Mouse (Mus musculus) neural tube, embryonic 12.5 days (tissue): ENCODE data around the gene Ugt8a. TPM values are rescaled to one million over a fixed set of nuclear protein-coding genes. Genes with fewer than 3 reads are reported as not detected.

Experiments
- ATAC-seq: fragments of 200-750 bp; cut with Nextera tagmentation; 2 replicates; pipeline ENCODE4 v1.8.0; 2017; ENCODE audit warnings: low read depth, mild to moderate bottlenecking, moderate TSS enrichment, moderate library complexity; ENCODE audit not compliant: low FRiP score
- H3K27ac ChIP-seq: fragments of 300-500 bp; sonication (generic); 2 replicates; pipeline ENCODE4 v1.5.1; 2016
- H3K27me3 ChIP-seq: fragments of 300-500 bp; sonication (generic); replicated peaks from 2 replicates; pipeline ENCODE4 v1.6.1; 2016; ENCODE audit warnings: mild to moderate bottlenecking
- H3K36me3 ChIP-seq: fragments of 300-500 bp; sonication (generic); 2 replicates; pipeline ENCODE4 v1.6.1; 2016; ENCODE audit warnings: mild to moderate bottlenecking
- H3K4me1 ChIP-seq: fragments of 300-500 bp; sonication (generic); 2 replicates; pipeline ENCODE4 v1.6.1; 2016
- H3K4me2 ChIP-seq: fragments of 300-500 bp; sonication (generic); replicated peaks from 2 replicates; pipeline ENCODE4 v1.6.1; 2016; ENCODE audit warnings: mild to moderate bottlenecking
- H3K4me3 ChIP-seq: fragments of 300-500 bp; sonication (generic); 2 replicates; pipeline ENCODE4 v1.5.1; 2016
- H3K9ac ChIP-seq: fragments of 300-500 bp; sonication (generic); 2 replicates; pipeline ENCODE4 v1.6.1; 2016; ENCODE audit warnings: mild to moderate bottlenecking
- H3K9me3 ChIP-seq: fragments of 300-500 bp; sonication (generic); 2 replicates; pipeline ENCODE4 v1.6.1; 2016; ENCODE audit warnings: mild to moderate bottlenecking
- WGBS: fragments of 180-500 bp; shearing (Covaris S2); methylation state at CpG from one replicate; pipeline ENCODE4 v1.1.7; 2016; 5-methylcytosine and 5-hydroxymethylcytosine counted together
- polyA plus RNA-seq: library from polyadenylated mRNA; unstranded; fragments of >200 nt; fragmentation: Nextera tagmentation; extraction: Ambion mirVana; gene quantifications from 2 replicates; pipeline ENCODE4 v1.2.1, GENCODE M21; 2016

The Ugt8a gene
- polyA plus RNA-seq, result 3.7 and 4.1 TPM in 2 replicates

DNA sequence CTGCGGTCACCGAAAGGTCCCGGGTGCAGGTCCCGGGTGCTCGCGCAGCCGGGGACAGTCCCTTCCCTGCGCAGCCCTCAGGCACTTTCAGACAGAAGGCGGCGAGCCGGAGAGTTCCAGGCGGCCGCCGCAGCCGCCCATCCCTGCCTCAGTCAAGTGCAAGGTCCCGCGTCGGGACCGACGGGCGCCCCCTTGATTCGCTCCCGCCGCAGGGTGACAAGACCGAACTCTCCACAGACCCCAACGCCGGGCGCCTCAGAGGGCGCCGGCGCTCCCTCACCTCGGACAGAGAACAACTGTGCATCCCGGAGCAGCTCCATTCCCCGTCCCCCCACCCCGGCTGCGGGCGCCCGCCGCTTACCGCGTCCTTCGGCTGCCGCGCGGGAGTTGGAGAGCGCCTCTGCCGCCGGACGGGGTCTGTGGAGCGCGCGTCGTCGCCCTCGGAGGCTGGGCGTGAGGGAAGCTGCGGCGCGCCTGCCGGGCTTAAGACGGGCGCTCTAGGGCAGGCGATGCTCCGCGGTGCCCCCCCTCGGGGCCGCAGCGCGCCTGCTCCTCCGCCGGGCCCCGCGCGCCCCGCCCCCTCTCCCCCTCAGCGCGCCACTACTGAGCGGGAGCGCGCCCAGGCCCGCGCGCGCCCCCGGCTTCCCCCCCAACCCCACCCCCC lies at the start of gene Ugt8a:
Ugt8a (minus strand) TSS at position 528 of the 664 bp plus-strand sequence.
- Histone ChIP-seq H3K4me2 (peak within 1 kb of the TSS; percentile 93), H3K27ac (no peak within 1 kb of the TSS), H3K9ac (peak within 1 kb of the TSS; percentile 62), H3K4me3 (peak within 1 kb of the TSS; percentile 69), H3K4me1 (peaks cover 8% of the 10 kb centered on the region; the same call in 1 of the 2 replicates), H3K27me3 (0 out of 2 replicates have a peak, but pooled peaks cover 4% of the 10 kb centered on the region), H3K36me3 (no peaks in the 10 kb centered on the region), H3K9me3 (no peaks in the 10 kb centered on the region)
- under 1% methylated on average over 84 of the region's 85 CpGs for WGBS
- ATAC-seq, result peak; percentile 95

DNA sequence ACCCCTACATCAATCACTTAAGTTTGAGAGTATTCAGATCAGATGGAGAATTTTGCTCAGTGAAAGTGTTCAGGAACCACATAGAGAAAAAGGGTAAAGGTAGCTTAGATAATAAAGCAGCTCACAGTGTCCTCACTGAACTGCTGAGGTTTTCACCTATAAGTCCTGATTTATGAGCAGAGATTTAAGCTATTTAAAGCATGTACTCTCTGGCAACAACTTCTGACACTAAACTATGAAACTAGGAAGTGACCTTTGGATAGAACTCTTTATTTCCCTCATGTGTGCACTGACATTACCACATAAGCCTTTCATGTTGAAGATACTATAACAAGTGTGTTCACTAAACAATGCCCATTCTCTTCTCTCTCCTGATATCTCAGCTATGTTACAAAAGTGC lies 48.2 kb upstream of the Ugt8a start:
- no peak for ATAC-seq
- Histone ChIP-seq H3K27me3 (no peaks in the 10 kb centered on the region), H3K9ac (no peak overlapping the region), H3K4me1 (no peaks in the 10 kb centered on the region), H3K36me3 (no peaks in the 10 kb centered on the region), H3K4me3 (no peak overlapping the region), H3K9me3 (no peaks in the 10 kb centered on the region), H3K27ac (no peak overlapping the region), H3K4me2 (no peak overlapping the region)

DNA sequence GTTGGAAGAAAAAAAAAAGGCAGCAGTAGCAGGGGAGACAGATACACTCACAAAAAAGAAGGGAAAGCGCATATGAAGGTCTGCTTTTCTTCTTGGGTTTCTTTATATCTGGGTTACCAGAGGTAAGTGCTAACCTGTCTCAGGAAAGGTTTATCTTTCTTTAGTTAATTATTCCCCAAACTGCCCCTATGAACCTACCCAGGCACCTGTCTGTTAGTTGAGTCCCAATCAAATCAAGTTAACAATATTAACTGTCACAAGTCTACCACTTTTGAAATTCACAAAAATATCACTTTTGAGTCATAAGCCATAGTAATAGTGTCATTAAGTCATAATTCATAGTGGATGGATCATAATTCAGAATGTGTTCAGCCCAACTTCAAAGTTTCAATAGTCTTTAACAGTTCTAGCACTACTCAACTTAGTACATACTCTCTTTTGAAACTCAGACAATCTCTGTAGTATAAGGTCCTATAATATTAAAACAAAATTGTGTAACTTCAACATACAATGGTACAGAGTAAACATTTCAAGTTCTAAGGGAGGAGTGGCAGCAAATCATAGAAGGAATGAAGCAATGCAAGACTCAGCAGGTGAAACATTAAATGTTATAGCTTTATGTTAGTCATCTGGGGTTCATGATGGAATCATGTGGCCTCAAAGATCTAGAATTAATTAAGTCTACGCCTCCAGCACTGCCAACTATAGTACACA lies 45.4 kb upstream of the Ugt8a start:
- no peak overlapping the region for H3K27ac ChIP-seq
- H3K9ac ChIP-seq, result no peak overlapping the region
- no peak overlapping the region for H3K4me3 ChIP-seq
- WGBS, result 89% methylated on average over 2 of the region's 2 CpGs
- no peaks in the 10 kb centered on the region for H3K27me3 ChIP-seq
- H3K4me2 ChIP-seq, result no peak overlapping the region
- H3K4me1 ChIP-seq, result no peaks in the 10 kb centered on the region
- no peaks in the 10 kb centered on the region for H3K9me3 ChIP-seq
- ATAC-seq, result no peak
- H3K36me3 ChIP-seq, result no peaks in the 10 kb centered on the region

DNA sequence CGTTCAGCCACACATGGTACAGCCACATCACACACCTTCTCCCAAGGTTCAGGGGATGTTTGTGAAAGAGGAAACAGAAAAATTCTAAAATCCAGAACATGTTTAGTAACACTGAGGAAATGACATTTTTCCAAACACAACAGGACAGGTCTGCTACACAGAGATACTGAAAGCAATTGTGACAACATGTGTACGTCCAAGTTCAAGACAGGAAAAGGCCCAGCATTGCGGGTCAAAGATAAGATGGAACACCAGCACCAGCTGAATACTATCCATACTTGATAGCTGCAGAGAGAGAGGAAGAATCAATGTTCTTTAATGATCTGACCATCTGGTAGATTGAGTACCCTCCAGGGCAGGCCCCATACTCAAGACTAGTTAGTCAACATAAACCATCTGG lies 41.1 kb upstream of the Ugt8a start:
- 87% methylated on average over 3 of the region's 3 CpGs for WGBS
- Histone ChIP-seq H3K4me2 (no peak overlapping the region), H3K4me1 (no peaks in the 10 kb centered on the region), H3K9ac (no peak overlapping the region), H3K27me3 (no peaks in the 10 kb centered on the region), H3K27ac (no peak overlapping the region), H3K4me3 (no peak overlapping the region), H3K9me3 (no peaks in the 10 kb centered on the region), H3K36me3 (no peaks in the 10 kb centered on the region)
- no peak for ATAC-seq

DNA sequence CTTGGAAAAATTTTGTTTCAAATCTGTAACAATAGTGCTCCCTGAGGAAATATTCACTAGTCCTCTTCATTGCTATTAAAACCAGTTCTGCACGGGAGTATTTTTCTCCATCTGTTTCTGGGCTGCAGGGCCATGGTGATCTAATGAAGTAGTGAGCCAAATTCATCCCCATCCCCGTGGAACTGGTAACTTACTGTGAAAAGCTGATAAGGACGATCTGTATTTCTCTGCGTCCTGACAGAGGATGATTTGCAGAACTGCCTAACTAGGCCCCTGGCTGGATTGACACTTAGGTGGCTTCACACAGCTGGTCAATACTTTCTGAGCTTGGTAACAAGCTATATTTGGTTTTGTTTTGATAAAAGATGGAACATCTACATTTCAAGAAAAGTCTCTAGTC lies 37.5 kb upstream of the Ugt8a start:
- WGBS, result 77% methylated on average over 4 of the region's 4 CpGs
- no peak for ATAC-seq

DNA sequence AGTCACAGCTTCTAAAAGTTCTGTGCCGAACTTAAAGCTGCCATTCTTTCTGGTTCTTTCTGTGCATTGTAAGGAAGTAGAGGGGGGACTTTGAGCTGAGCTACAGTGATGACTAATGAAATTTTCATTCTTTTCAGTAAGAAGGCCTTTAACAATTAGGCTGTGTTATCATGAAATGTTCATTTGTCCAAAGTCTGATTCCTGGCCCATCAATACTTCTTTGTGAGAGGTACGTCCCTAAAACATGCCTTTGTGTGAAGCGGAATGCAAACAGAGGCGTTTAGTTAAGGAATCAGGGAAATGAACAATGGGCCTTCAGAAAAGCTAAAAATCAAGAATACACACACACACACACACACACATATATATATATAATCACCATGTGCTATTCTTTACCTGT lies 31.0 kb upstream of the Ugt8a start:
- no peak overlapping the region for H3K4me3 ChIP-seq
- H3K4me2 ChIP-seq, result no peak overlapping the region
- H3K9me3 ChIP-seq, result no peaks in the 10 kb centered on the region
- H3K27me3 ChIP-seq, result no peaks in the 10 kb centered on the region
- no peak for ATAC-seq
- H3K27ac ChIP-seq, result no peak overlapping the region
- no peak overlapping the region for H3K9ac ChIP-seq
- no peaks in the 10 kb centered on the region for H3K36me3 ChIP-seq
- H3K4me1 ChIP-seq, result no peaks in the 10 kb centered on the region
- WGBS, result 60% methylated on average over 4 of the region's 4 CpGs

More for the DNA sequence above, 37.5 kb upstream of the Ugt8a start:
- no peak overlapping the region for H3K4me2 ChIP-seq
- H3K9me3 ChIP-seq, result no peaks in the 10 kb centered on the region
- no peaks in the 10 kb centered on the region for H3K4me1 ChIP-seq
- H3K27ac ChIP-seq, result no peak overlapping the region
- no peak overlapping the region for H3K4me3 ChIP-seq
- H3K36me3 ChIP-seq, result no peaks in the 10 kb centered on the region
- H3K27me3 ChIP-seq, result no peaks in the 10 kb centered on the region
- H3K9ac ChIP-seq, result no peak overlapping the region

DNA sequence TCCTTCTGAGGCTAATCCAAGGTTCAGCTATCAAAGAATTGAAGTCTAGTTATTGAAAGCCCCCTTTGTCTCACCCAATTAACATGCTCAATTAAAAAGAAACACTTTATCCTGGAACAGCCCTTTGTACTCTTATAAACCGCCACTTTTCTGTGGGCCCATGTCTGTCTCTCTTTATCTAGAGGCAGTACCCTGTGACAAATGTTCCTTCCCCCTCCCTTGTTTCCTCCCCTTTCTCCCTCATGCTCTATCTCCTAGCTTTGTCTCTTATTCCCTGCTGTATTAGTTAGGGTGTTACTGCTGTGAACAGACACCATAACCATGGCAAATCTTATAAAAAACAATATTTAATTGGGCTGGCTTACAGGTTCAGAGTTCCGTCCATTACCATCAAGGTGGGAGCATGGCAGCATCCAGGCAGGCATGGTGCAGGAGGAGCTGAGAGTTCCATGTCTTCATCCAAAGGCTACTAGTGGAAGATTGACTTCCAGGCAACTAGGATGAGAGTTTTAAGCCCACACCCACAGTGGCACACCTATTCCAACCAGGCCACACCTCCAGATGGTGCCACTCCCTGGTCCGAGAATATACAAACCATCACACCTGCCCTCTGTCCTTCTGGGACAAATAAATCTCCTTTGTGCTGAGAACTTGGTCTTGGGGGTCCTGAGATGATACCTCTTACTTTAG lies 17.9 kb upstream of the Ugt8a start:
- no peak overlapping the region for H3K27ac ChIP-seq
- ATAC-seq, result peak; percentile 66
- no peaks in the 10 kb centered on the region for H3K36me3 ChIP-seq
- H3K9me3 ChIP-seq, result no peaks in the 10 kb centered on the region
- H3K4me1 ChIP-seq, result no peaks in the 10 kb centered on the region; the same call in 1 of the 2 replicates
- H3K4me2 ChIP-seq, result no peak overlapping the region
- WGBS, result 52% methylated on average over 3 of the region's 3 CpGs
- H3K27me3 ChIP-seq, result no peaks in the 10 kb centered on the region
- H3K9ac ChIP-seq, result no peak overlapping the region
- H3K4me3 ChIP-seq, result no peak overlapping the region

- H3K4me2 ChIP-seq, result no peak overlapping the region
- no peak overlapping the region for H3K4me3 ChIP-seq
- H3K27me3 ChIP-seq, result no peaks in the 10 kb centered on the region
- ATAC-seq, result no peak
- no peaks in the 10 kb centered on the region for H3K9me3 ChIP-seq
- H3K9ac ChIP-seq, result no peak overlapping the region
- H3K27ac ChIP-seq, result no peak overlapping the region
- H3K4me1 ChIP-seq, result no peaks in the 10 kb centered on the region; the same call in 1 of the 2 replicates
- no peaks in the 10 kb centered on the region for H3K36me3 ChIP-seq
- WGBS, result 88% methylated on average over 1 of the region's 1 CpGs
Observed at GRCm38 (mm10) chr3:125954881-125955280, 16.5 kb upstream of the Ugt8a start.

DNA sequence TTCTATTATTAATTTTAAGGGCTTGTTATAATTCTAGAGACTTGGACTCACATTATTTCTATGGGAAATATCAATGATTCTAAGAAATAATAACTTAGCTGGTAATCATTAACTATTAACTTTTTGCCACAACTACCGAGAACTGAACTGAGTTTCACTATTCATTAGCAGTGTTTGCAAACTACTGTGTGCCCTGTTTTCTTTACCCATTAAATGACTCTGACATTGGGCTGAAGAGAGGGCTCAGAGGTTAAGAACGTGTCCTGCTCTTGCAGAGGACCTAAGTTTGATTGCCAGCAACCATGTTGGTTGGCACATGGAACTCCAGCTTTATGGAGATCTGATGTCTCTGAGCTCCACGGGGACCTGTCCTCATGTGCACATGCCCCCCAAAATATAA lies 2.4 kb upstream of the Ugt8a start:
- 79% methylated on average over 3 of the region's 3 CpGs for WGBS
- Histone ChIP-seq H3K4me2 (no peak overlapping the region), H3K9ac (no peak overlapping the region), H3K36me3 (no peaks in the 10 kb centered on the region), H3K27ac (no peak overlapping the region), H3K27me3 (0 out of 2 replicates have a peak, but pooled peaks cover 4% of the 10 kb centered on the region), H3K4me1 (peaks cover 8% of the 10 kb centered on the region; the same call in 1 of the 2 replicates), H3K9me3 (no peaks in the 10 kb centered on the region), H3K4me3 (no peak overlapping the region)
- no peak for ATAC-seq

DNA sequence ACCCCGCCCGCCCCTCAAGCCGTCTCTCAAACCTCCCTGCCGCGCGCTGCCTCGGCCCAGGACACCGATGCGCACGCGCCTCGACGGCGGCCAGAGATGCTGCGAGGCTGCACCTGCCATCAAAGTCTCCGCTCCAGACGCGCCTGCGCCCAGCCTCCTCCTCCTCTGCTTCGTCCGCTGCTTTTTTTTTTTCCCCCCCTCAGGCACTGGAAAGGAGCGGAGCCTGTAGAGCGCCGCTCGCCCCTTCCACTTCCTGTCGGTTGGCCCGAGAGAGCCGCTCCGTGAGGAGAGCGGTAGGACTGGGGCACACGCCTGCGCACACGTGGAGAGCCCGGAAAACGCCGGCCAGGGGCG lies 314 bp upstream of the Ugt8a start:
- under 1% methylated on average over 30 of the region's 37 CpGs for WGBS
- ATAC-seq, result peak; percentile 88
- peak overlapping the region; percentile 62 for H3K9ac ChIP-seq

GRCm38 (mm10) chr3:125937536-125938091 lies 805 bp downstream of the Ugt8a start:
- WGBS, result under 1% methylated on average over 43 of the region's 43 CpGs
- Histone ChIP-seq H3K4me3 (peak overlapping the region; percentile 69), H3K27ac (no peak overlapping the region), H3K9me3 (no peaks in the 10 kb centered on the region), H3K4me2 (peak overlapping the region; percentile 93), H3K27me3 (0 out of 2 replicates have a peak, but pooled peaks cover 4% of the 10 kb centered on the region), H3K9ac (peak overlapping the region; percentile 62), H3K4me1 (peaks cover 8% of the 10 kb centered on the region; the same call in 1 of the 2 replicates), H3K36me3 (no peaks in the 10 kb centered on the region)
- ATAC-seq, result peak; percentile 68

More for the DNA sequence above, 314 bp upstream of the Ugt8a start:
- H3K36me3 ChIP-seq, result no peaks in the 10 kb centered on the region
- no peaks in the 10 kb centered on the region for H3K9me3 ChIP-seq
- 0 out of 2 replicates have a peak, but pooled peaks cover 4% of the 10 kb centered on the region for H3K27me3 ChIP-seq
- peak overlapping the region; percentile 93 for H3K4me2 ChIP-seq
- no peak overlapping the region for H3K27ac ChIP-seq
- peak overlapping the region; percentile 69 for H3K4me3 ChIP-seq
- H3K4me1 ChIP-seq, result peaks cover 8% of the 10 kb centered on the region; the same call in 1 of the 2 replicates

DNA sequence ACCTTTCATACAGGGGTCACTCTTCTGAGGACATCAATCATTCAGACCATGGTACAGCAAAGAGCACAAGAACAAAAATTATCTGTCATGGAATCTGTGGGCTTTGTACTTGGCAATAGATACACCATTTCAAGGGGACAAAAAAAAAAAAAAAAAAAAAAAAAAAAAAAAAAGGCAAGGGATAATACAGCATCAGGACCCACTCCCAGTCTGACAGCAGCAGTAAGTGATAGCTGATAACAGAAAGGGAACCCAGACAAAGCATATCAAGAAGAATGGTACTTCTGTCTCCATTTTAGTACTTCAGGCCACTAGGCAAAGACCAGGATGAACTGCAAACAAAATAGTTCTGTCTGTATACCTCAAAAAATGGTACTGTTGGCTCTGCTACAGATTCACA lies 2.6 kb downstream of the Ugt8a start:
- Histone ChIP-seq H3K4me2 (no peak overlapping the region), H3K27ac (no peak overlapping the region), H3K36me3 (no peaks in the 10 kb centered on the region), H3K27me3 (0 out of 2 replicates have a peak, but pooled peaks cover 4% of the 10 kb centered on the region), H3K4me3 (no peak overlapping the region), H3K4me1 (peaks cover 8% of the 10 kb centered on the region; the same call in 1 of the 2 replicates), H3K9me3 (no peaks in the 10 kb centered on the region), H3K9ac (no peak overlapping the region)
- no peak for ATAC-seq
